Mouse (Mus musculus) stomach, embryonic 15.5 days (tissue): ENCODE measurements at regions not wholly inside any gene's neighbourhood (a gene's known extent, or its start where the extent isn't known, plus 50 kb on each side); places are given as distances from the start of the nearest gene placed in this dataset.
"Not testable (repeated sequence)": the region's sequence is repeated elsewhere in the genome, so short reads cannot be mapped to it uniquely, and the experiment has no call there.

Source experiments
- ATAC-seq: fragments of 200-750 bp; cut with Nextera tagmentation; 2 replicates; pipeline ENCODE4 v1.8.0; 2017; ENCODE audit warnings: low read depth, moderate number of reproducible peaks, moderate TSS enrichment; ENCODE audit not compliant: insufficient read depth, low FRiP score
- H3K27ac ChIP-seq: fragments of 300-500 bp; sonication (generic); 2 replicates; pipeline ENCODE4 v1.5.1; 2015; ENCODE audit warnings: mild to moderate bottlenecking, inconsistent platforms
- H3K27me3 ChIP-seq: fragments of 300-500 bp; sonication (generic); replicated peaks from 2 replicates; pipeline ENCODE4 v1.6.1; 2015; ENCODE audit warnings: inconsistent platforms
- H3K36me3 ChIP-seq: fragments of 300-500 bp; sonication (generic); 2 replicates; pipeline ENCODE4 v1.6.1; 2015; ENCODE audit warnings: inconsistent platforms
- H3K4me1 ChIP-seq: fragments of 300-500 bp; sonication (generic); 2 replicates; pipeline ENCODE4 v1.6.1; 2015; ENCODE audit warnings: inconsistent platforms
- H3K4me2 ChIP-seq: fragments of 300-500 bp; sonication (generic); 2 replicates; pipeline ENCODE4 v1.6.1; 2015; ENCODE audit warnings: mild to moderate bottlenecking, inconsistent platforms
- H3K4me3 ChIP-seq: fragments of 300-500 bp; sonication (generic); replicated peaks from 2 replicates; pipeline ENCODE4 v1.5.1; 2015; ENCODE audit warnings: inconsistent platforms
- H3K9ac ChIP-seq: fragments of 300-500 bp; sonication (generic); 2 replicates; pipeline ENCODE4 v1.6.1; 2015; ENCODE audit warnings: inconsistent platforms
- H3K9me3 ChIP-seq: fragments of 300-500 bp; sonication (generic); 2 replicates; pipeline ENCODE4 v1.6.1; 2016; ENCODE audit warnings: inconsistent platforms
- WGBS: fragments of 180-500 bp; shearing (Covaris S2); methylation state at CpG from one replicate; pipeline ENCODE4 v1.1.7; 2015; 5-methylcytosine and 5-hydroxymethylcytosine counted together

DNA sequence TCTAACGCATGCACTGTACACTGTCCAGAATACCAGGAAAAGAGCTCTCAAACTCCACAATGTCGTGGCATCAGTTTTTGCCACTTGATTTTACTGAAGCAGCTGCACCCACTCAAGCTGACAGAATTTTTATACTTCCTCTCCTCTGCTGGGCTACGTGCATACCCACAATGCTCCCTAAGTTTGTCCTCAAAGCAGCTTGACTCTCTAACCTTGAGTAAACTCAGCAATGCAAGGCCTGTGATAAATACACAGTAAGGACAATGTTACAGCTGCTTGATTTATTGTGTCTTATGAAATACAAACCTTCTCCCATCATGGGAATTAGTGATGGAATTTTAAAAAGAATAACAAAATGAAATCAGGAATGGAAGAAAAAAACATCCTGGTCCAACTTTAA, 129.7 kb downstream of the Trmt11 start:
- no peak overlapping the region for H3K4me2 ChIP-seq
- H3K27ac ChIP-seq: no peak overlapping the region
- H3K4me1 ChIP-seq: no peaks in the 10 kb centered on the region
- H3K9ac ChIP-seq: no peak overlapping the region
- H3K27me3 ChIP-seq: no peaks in the 10 kb centered on the region
- no peak; the same call in 1 of the 2 replicates for ATAC-seq
- H3K9me3 ChIP-seq: no peaks in the 10 kb centered on the region
- H3K4me3 ChIP-seq: no peak overlapping the region
- no peaks in the 10 kb centered on the region for H3K36me3 ChIP-seq
- 26% methylated on average over 3 of the region's 3 CpGs for whole genome bisulfite sequencing

DNA sequence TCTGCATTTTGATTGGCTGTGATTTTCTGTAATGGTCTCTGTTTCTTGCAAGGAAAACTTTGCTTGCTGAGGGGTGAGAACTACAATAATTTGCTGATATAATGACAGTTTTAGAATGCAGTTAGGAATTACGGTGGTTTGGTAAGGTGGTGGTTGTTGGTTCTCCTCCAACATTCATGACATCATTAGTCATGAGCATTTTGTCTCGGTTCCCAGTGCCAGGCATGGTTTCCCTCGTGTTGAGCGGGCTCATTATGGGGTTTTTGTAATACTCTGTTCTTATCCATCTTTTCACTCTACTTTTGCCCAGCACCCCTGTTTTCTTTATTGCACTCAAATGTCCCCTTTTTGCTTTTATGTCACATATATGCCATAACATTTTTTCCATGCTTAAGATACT, 149.9 kb downstream of the Trmt11 start:
- Histone ChIP-seq H3K4me3 (no peak overlapping the region), H3K9me3 (no peaks in the 10 kb centered on the region), H3K4me2 (no peak overlapping the region), H3K27ac (no peak overlapping the region), H3K9ac (no peak overlapping the region), H3K36me3 (no peaks in the 10 kb centered on the region), H3K4me1 (no peaks in the 10 kb centered on the region), H3K27me3 (no peaks in the 10 kb centered on the region)
- WGBS: 86% methylated on average over 4 of the region's 4 CpGs
- ATAC-seq: no peak

DNA sequence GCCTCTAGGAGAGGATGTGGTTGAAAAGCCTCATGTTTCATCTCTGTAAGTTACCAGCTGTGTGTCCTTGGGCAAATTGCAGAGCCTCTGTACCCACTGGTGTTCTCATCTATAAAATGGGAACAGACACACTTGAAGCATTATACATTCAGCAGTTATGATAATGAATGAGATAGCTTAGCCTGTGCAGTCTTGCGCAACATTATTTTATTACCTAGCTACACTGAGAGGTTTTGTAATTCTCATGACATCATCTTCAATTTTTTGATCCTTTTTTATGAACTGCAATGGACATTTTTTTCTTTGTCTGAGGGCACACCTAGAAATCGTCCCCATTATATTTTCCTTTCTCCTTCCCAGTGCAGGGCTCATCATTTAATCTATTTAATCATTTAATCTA, 153.5 kb downstream of the Trmt11 start:
- Histone ChIP-seq H3K9ac (no peak overlapping the region), H3K4me3 (no peak overlapping the region), H3K4me2 (no peak overlapping the region), H3K9me3 (no peaks in the 10 kb centered on the region), H3K27ac (no peak overlapping the region), H3K4me1 (no peaks in the 10 kb centered on the region), H3K36me3 (no peaks in the 10 kb centered on the region), H3K27me3 (no peaks in the 10 kb centered on the region)
- WGBS: 79% methylated on average over 2 of the region's 2 CpGs
- ATAC-seq: no peak

DNA sequence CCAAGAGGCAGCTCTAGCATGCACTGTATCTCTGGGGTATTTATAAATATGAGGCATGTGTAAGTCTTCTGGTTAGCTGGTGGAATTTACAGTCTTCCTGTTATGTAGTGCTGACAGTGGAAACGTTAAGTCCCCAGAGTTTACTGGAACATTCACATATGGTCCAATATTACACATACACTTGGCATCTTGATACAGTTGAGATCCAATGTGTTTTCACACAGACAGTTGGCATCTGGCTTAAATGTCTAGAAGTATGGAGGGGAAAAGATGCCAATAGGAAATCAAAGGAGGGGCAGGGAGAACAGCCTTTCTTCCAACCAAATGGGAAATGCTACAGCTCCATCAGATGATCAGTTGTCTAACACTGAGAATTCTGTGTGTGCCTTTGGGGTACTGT, 154.0 kb downstream of the Trmt11 start:
- Histone ChIP-seq H3K4me1 (no peaks in the 10 kb centered on the region), H3K9me3 (no peaks in the 10 kb centered on the region), H3K4me3 (no peak overlapping the region), H3K27ac (no peak overlapping the region), H3K4me2 (no peak overlapping the region), H3K36me3 (no peaks in the 10 kb centered on the region), H3K27me3 (no peaks in the 10 kb centered on the region), H3K9ac (no peak overlapping the region)
- ATAC-seq: no peak
- 55% methylated on average over 1 of the region's 1 CpGs for WGBS

GRCm38 (mm10) chr10:30439802-30440201, 160.7 kb downstream of the Trmt11 start:
- no peak for ATAC-seq
- Histone ChIP-seq H3K4me2 (no peak overlapping the region), H3K27me3 (no peaks in the 10 kb centered on the region), H3K4me3 (no peak overlapping the region), H3K27ac (no peak overlapping the region), H3K4me1 (no peaks in the 10 kb centered on the region), H3K9me3 (no peaks in the 10 kb centered on the region), H3K9ac (no peak overlapping the region), H3K36me3 (no peaks in the 10 kb centered on the region)
- WGBS: 41% methylated on average over 2 of the region's 2 CpGs

DNA sequence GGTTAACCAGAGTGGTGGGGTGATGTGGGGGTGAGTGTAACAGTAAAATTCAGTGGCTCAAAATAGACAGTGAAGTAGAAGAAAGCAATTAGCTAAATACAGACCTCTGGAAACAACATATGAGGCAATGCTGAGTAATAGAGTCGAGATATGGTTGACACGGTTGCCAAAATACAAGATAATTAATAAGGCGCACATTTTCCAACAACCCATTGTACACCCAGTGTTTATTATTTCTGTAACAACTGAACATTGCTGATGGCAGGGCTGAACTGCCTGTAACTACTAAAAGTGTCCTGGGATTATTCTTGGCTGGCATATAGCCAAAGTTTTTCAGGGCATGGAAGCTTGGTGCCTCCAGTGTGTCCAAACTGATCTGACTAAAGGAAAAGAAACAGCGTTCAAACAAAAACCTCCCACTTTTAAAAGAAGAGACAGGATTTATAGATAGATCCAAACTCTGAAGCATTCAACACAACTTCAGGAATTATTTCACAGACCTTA, 174.1 kb downstream of the Trmt11 start:
- Histone ChIP-seq H3K4me1 (no peaks in the 10 kb centered on the region), H3K4me2 (no peak overlapping the region), H3K9me3 (no peaks in the 10 kb centered on the region), H3K27ac (no peak overlapping the region), H3K9ac (no peak overlapping the region), H3K27me3 (no peaks in the 10 kb centered on the region), H3K4me3 (no peak overlapping the region), H3K36me3 (no peaks in the 10 kb centered on the region)
- 43% methylated on average over 4 of the region's 4 CpGs for WGBS
- no peak for ATAC-seq

DNA sequence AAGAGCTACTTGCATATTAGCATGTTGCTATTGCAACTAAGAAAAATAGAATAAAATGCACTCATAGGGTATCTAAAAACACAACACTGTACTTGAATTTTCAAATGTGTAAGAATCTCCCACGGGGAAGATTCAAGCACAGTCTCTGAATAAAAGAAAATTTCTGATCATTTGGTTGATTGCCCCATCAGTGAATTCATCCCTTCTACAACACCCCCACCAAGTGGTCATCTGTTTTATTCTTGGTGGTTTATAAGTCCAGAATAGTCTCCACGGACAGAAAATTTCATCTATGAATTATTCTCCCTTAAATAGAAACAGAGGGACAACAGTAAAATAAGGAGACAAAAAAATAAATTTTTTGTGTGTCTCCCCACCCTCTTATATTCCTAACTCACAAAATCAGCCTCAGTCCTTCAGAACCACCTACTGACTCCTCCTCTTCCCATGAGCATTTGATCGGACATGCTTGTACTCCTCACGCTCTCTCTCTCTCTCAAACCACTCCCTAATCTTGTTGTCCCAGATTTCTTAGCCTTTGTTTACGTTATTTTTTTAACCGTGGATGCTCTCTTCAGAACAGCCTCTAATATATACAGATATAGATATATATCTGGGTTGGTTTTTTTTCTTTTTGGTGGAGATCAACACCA, 181.0 kb downstream of the Trmt11 start:
- Histone ChIP-seq H3K36me3 (no peaks in the 10 kb centered on the region), H3K4me3 (no peak overlapping the region), H3K27ac (no peak overlapping the region), H3K4me2 (no peak overlapping the region), H3K9me3 (no peaks in the 10 kb centered on the region), H3K4me1 (no peaks in the 10 kb centered on the region), H3K9ac (no peak overlapping the region), H3K27me3 (no peaks in the 10 kb centered on the region)
- 31% methylated on average over 6 of the region's 6 CpGs for WGBS
- no peak for ATAC-seq

DNA sequence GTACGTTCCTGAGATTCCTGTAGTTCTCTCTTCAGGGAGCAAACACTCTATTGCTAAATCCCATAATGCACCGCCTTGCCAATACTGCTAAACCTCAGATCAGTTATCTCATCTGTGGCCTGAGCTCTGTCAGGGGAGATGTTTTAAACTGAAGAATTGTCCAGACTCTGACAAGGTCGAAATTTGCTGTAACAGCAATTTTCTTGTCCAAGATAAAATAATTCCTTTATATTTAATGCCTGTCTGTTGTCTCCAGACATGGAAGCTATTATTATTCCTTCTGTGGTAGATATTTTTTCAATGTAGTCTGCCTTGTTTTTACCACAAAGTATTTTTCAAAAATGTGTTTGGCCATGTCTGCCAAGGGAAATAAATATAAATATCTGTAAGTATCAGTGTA, 184.2 kb downstream of the Trmt11 start:
- H3K27ac ChIP-seq: no peak overlapping the region
- ATAC-seq: no peak
- no peak overlapping the region for H3K4me3 ChIP-seq
- H3K36me3 ChIP-seq: no peaks in the 10 kb centered on the region
- no peaks in the 10 kb centered on the region for H3K9me3 ChIP-seq
- H3K27me3 ChIP-seq: no peaks in the 10 kb centered on the region
- no peaks in the 10 kb centered on the region for H3K4me1 ChIP-seq
- H3K4me2 ChIP-seq: no peak overlapping the region
- no peak overlapping the region for H3K9ac ChIP-seq
- WGBS: 55% methylated on average over 3 of the region's 3 CpGs

DNA sequence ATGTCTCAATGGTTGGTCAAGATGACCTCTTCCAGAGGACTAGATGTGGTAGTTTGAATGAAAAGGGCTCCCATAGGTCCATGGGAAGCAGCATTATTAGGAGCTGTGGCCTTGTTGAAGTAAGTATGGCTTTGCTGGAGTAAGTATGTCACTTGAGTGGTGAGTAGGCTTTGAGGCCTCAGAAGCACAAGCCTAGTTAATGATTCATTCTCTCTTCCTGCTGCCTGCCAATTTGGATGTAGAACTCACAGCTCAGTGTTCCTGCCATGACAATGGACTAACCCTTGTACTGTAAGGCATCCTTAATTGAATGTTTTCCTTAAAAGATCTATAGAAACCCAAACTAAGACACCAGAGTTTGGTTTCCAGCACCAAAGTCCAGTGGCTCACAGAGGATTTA, 188.8 kb downstream of the Trmt11 start:
- ATAC-seq: no peak
- no peak overlapping the region for H3K4me3 ChIP-seq
- H3K4me2 ChIP-seq: no peak overlapping the region
- H3K9ac ChIP-seq: no peak overlapping the region
- H3K27ac ChIP-seq: no peak overlapping the region
- H3K27me3 ChIP-seq: no peaks in the 10 kb centered on the region
- no peaks in the 10 kb centered on the region for H3K9me3 ChIP-seq
- H3K36me3 ChIP-seq: no peaks in the 10 kb centered on the region
- H3K4me1 ChIP-seq: no peaks in the 10 kb centered on the region

DNA sequence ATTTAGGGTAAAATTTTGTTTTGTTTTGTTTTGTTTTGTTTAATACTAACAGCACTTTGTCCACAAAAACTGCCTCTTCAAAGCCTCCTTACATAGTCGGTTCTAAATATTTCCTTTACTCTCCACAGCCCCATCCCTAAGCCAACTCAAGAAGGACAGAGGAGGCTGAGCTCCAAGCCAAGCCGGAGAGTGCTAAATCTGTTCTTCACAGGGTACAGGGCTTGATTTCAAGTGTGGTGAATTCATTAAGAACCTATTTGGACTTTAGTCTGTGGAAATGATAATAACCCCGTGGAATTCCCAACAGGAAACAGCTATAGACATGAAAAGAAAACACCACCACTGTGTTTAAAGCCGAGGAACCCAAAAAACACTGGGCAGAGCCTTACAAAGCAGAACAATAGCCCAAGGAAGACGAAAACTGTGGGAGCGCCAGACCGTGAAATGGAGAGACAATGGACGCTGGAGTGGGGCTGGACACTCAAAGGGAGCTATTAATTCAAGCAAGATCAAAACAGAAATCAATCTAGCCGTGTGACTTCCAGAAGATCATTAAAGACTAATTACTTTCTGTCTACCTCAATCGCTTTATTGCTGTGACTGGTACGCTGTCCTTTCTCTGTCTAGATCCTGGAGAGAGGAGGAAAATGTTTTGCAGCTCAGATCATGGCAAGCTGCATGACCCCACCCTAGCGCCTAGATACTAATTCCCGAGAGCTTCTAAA, 194.7 kb downstream of the Trmt11 start:
- Histone ChIP-seq H3K9me3 (no peaks in the 10 kb centered on the region), H3K27me3 (no peaks in the 10 kb centered on the region), H3K36me3 (no peaks in the 10 kb centered on the region), H3K4me1 (no peaks in the 10 kb centered on the region), H3K27ac (no peak overlapping the region), H3K9ac (no peak overlapping the region), H3K4me3 (no peak overlapping the region), H3K4me2 (no peak overlapping the region)
- 59% methylated on average over 13 of the region's 13 CpGs for WGBS
- no peak for ATAC-seq

GRCm38 (mm10) chr10:30370542-30370941, 170.2 kb upstream of the Cenpw start:
- Histone ChIP-seq H3K27ac (no peak overlapping the region), H3K4me2 (no peak overlapping the region), H3K4me3 (no peak overlapping the region), H3K9me3 (no peaks in the 10 kb centered on the region), H3K9ac (no peak overlapping the region), H3K4me1 (no peaks in the 10 kb centered on the region), H3K27me3 (no peaks in the 10 kb centered on the region), H3K36me3 (no peaks in the 10 kb centered on the region)
- WGBS: 23% methylated on average over 1 of the region's 1 CpGs
- no peak for ATAC-seq

- not testable (repeated sequence) for H3K9me3 ChIP-seq, H3K4me3 ChIP-seq, H3K36me3 ChIP-seq, H3K4me1 ChIP-seq, H3K27ac ChIP-seq, H3K4me2 ChIP-seq, ATAC-seq, H3K9ac ChIP-seq, H3K27me3 ChIP-seq
These were observed 160.5 kb upstream of the Cenpw start for GRCm38 (mm10) chr10:30360811-30361210.
